10 mouse cellular contexts compared by ENCODE assay signal in genomic region chr4:109439825-109440248, GRCm38 (mm10). TPM values are rescaled to one million over a fixed set of nuclear protein-coding genes. Genes with fewer than 3 reads are reported as not detected.
DNase-seq lines count a peak whose midpoint lies in the region; ATAC-seq and TF ChIP-seq lines count a peak whose summit lies in the region.
"Had no signal": no experiment of that assay in that cellular context is flagged by ENCODE, and none has a peak within 500 bp of the region (broad histone marks: within the 10 kb centered on the region; RNA-seq: fewer than 3 reads in every experiment).

No protein-coding gene starts in this region.

- peak; percentile 12 for DNase-seq in neural tube, embryonic 10.5 days (ENCODE audit: extremely low spot score, low spot score)
- no peak for DNase-seq in ovary, postnatal 36 days (ENCODE audit: low spot score)
- DNase-seq in thymus, adult 2 months = no peak
- DNase-seq: gastrocnemius, postnatal 10 days had no signal

- no peaks in the 10 kb centered on the region for H3K4me1 ChIP-seq in neural tube, embryonic 15.5 days
- peaks cover 71% of the 10 kb centered on the region for H3K4me1 ChIP-seq in liver, embryonic 16.5 days (ENCODE audit: control insufficient read depth, low read depth, low read length)
- no peaks in the 10 kb centered on the region for H3K4me1 ChIP-seq in hindbrain, embryonic 13.5 days (replicated peaks)
- no peaks in the 10 kb centered on the region for H3K4me1 ChIP-seq in thymus, adult 2 months (replicated peaks; ENCODE audit: control insufficient read depth, insufficient read depth, low read length)

- H3K4me2 ChIP-seq in neural tube, embryonic 15.5 days = no peak overlapping the region
- H3K4me2 ChIP-seq in liver, embryonic 16.5 days (ENCODE audit: low read depth, low read length) = peak overlapping the region; percentile 68
- H3K4me2 ChIP-seq in hindbrain, embryonic 13.5 days = no peak overlapping the region

- no peaks in the 10 kb centered on the region for H3K9me3 ChIP-seq in neural tube, embryonic 15.5 days (replicated peaks)
- H3K9me3 ChIP-seq in liver, embryonic 16.5 days (replicated peaks; ENCODE audit: control insufficient read depth, low read length) = no peaks in the 10 kb centered on the region
- no peaks in the 10 kb centered on the region for H3K9me3 ChIP-seq in hindbrain, embryonic 13.5 days

- H3K27me3 ChIP-seq in neural tube, embryonic 15.5 days (replicated peaks) = no peaks in the 10 kb centered on the region
- H3K27me3 ChIP-seq in liver, embryonic 16.5 days (ENCODE audit: control insufficient read depth, insufficient read depth, low read depth, low read length) = no peaks in the 10 kb centered on the region
- H3K27me3 ChIP-seq in hindbrain, embryonic 13.5 days = no peaks in the 10 kb centered on the region
- no peaks in the 10 kb centered on the region for H3K27me3 ChIP-seq in thymus, adult 2 months (ENCODE audit: control insufficient read depth, insufficient read depth, low read length)

- no peak for ATAC-seq in neural tube, embryonic 15.5 days (ENCODE audit: low FRiP score)
- peak; percentile 74 for ATAC-seq in erythroblast, adult 5-6 weeks (replicated peaks; ENCODE audit: low FRiP score, poor library complexity, severe bottlenecking)
- ATAC-seq in liver, embryonic 16.5 days (ENCODE audit: low read depth) = peak; percentile 87
- ATAC-seq in hindbrain, embryonic 13.5 days (ENCODE audit: low FRiP score) = no peak
- ATAC-seq: midbrain, embryonic 16.5 days had no signal

- 87% methylated on average over 3 of the region's 3 CpGs for WGBS in neural tube, embryonic 15.5 days
- WGBS in liver, embryonic 16.5 days (ENCODE audit: insufficient replicate concordance) = 27% methylated on average over 3 of the region's 3 CpGs
- WGBS in hindbrain, embryonic 13.5 days = 84% methylated on average over 3 of the region's 3 CpGs
- 83% methylated on average over 3 of the region's 3 CpGs for WGBS in thymus, adult 2 months

- no peak overlapping the region for H3K4me3 ChIP-seq in neural tube, embryonic 15.5 days (replicated peaks)
- H3K4me3 ChIP-seq in liver, embryonic 16.5 days (ENCODE audit: low read depth, low read length) = peak overlapping the region; percentile 32
- no peak overlapping the region for H3K4me3 ChIP-seq in hindbrain, embryonic 13.5 days
- no peak overlapping the region for H3K4me3 ChIP-seq in thymus, adult 2 months (ENCODE audit: control insufficient read depth, insufficient read depth, low read length)
- H3K4me3 ChIP-seq: left cerebral cortex, adult 2 months had no signal

- no peak for TF ChIP-seq POLR2A in thymus, adult 2 months (IDR thresholded peaks at IDR 0.05; ENCODE audit: control insufficient read depth, extremely low read depth, insufficient read depth, low read length, poor library complexity)

- no peaks in the 10 kb centered on the region for H3K36me3 ChIP-seq in neural tube, embryonic 15.5 days
- H3K36me3 ChIP-seq in liver, embryonic 16.5 days (ENCODE audit: control insufficient read depth, insufficient read depth) = peaks cover 6% of the 10 kb centered on the region
- peaks cover 7% of the 10 kb centered on the region; the same call in 1 of the 2 replicates for H3K36me3 ChIP-seq in hindbrain, embryonic 13.5 days
- no peaks in the 10 kb centered on the region for H3K36me3 ChIP-seq in thymus, adult 2 months (ENCODE audit: control insufficient read depth, insufficient read depth, low read length)

- no peak overlapping the region for H3K27ac ChIP-seq in neural tube, embryonic 15.5 days (replicated peaks)
- H3K27ac ChIP-seq in liver, embryonic 16.5 days (ENCODE audit: low read length) = peak overlapping the region; percentile 98
- no peak overlapping the region for H3K27ac ChIP-seq in hindbrain, embryonic 13.5 days
- H3K27ac ChIP-seq in thymus, adult 2 months (ENCODE audit: control insufficient read depth, insufficient read depth, low read length) = no peak overlapping the region
- H3K27ac ChIP-seq: left cerebral cortex, adult 2 months had no signal

- TF ChIP-seq CTCF in thymus, adult 2 months (IDR thresholded peaks at IDR 0.05; ENCODE audit: borderline replicate concordance, control insufficient read depth, extremely low read depth, insufficient read depth, low read length, poor library complexity) = no peak

- no peak overlapping the region for H3K9ac ChIP-seq in neural tube, embryonic 15.5 days (replicated peaks)
- peak overlapping the region; percentile 56 for H3K9ac ChIP-seq in liver, embryonic 16.5 days (ENCODE audit: low read depth, low read length)
- H3K9ac ChIP-seq in hindbrain, embryonic 13.5 days = no peak overlapping the region

RNA-seq across cellular contexts. Expression of gene Ttc39a, which starts 33.4 kb away (rescaled TPM):
- polyA plus RNA-seq in neural tube, embryonic 15.5 days (2015; fragmentation: Nextera tagmentation; extraction: Ambion mirVana) = 4.9 and 6.2 TPM in 2 replicates
- 10.8 and 15.0 TPM in 2 replicates for total RNA-seq in erythroblast, adult 5-6 weeks (2015; ENCODE audit: low replicate concordance)
- total RNA-seq in erythroblast, adult 5-6 weeks (2017; ENCODE audit: low replicate concordance) = 16.7 and 17.4 TPM in 2 replicates
- polyA plus RNA-seq in liver, embryonic 16.5 days (2015; fragmentation: Nextera tagmentation; extraction: Ambion mirVana) = 10.4 and 11.8 TPM in 2 replicates
- polyA plus RNA-seq in hindbrain, embryonic 13.5 days (2015; fragmentation: Nextera tagmentation; extraction: Ambion mirVana) = 0.99 and 1.2 TPM in 2 replicates
- 15.0 and 17.2 TPM in 2 replicates for polyA plus RNA-seq in thymus, adult 2 months (2012; rRNA removed)

RNA-seq across cellular contexts. Expression of gene Rnf11, which starts 44.7 kb away (rescaled TPM):
- 58.1 and 67.8 TPM in 2 replicates for polyA plus RNA-seq in neural tube, embryonic 15.5 days (2015; fragmentation: Nextera tagmentation; extraction: Ambion mirVana)
- total RNA-seq in erythroblast, adult 5-6 weeks (2015; ENCODE audit: low replicate concordance) = 174 and 177 TPM in 2 replicates
- 241 and 315 TPM in 2 replicates for total RNA-seq in erythroblast, adult 5-6 weeks (2017; ENCODE audit: low replicate concordance)
- polyA plus RNA-seq in liver, embryonic 16.5 days (2015; fragmentation: Nextera tagmentation; extraction: Ambion mirVana) = 25.9 and 29.3 TPM in 2 replicates
- polyA plus RNA-seq in hindbrain, embryonic 13.5 days (2015; fragmentation: Nextera tagmentation; extraction: Ambion mirVana) = 58.8 and 61.0 TPM in 2 replicates
- polyA plus RNA-seq in thymus, adult 2 months (2012; rRNA removed) = 16.1 and 23.8 TPM in 2 replicates

Comparison
In these comparisons a context has a peak if more than half of its experiments do, and no peak if none do; other contexts are left out.
1. ATAC-seq: peak in erythroblast, adult 5-6 weeks (single experiment) and liver, embryonic 16.5 days (single experiment); none in neural tube, embryonic 15.5 days (single experiment) and hindbrain, embryonic 13.5 days (single experiment).